Mouse (Mus musculus): ENCODE results near the gene Hmg20a.

DNA sequence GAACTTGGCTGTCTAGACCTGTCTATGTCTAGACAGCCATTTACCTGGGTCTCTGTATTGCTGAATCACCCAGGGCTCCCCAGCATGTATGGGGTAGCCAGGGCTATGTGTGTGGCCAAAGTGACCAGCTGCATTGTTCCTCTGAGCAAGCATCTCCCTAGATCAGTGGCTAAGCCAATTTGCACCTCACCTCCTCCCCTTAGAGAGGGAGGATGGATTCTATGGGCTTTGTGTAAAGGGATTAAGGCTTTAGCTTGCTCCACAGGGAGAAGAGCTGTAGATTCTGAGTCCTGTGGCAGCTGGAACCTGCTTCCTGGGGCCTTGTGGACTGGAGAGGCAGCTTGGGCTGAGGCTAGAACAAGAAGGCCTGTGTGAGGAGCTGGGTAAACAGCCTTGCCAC, 113.6 kb downstream of the Hmg20a start:
- no peak for TF ChIP-seq CTCF (IDR thresholded peaks at IDR 0.05; ENCODE audit: low read depth)
- no peak for TF ChIP-seq EP300 (IDR thresholded peaks at IDR 0.05; ENCODE audit: low read depth)
